Mouse (Mus musculus) cortical plate, adult 2 months (tissue): ENCODE data around the gene Slc7a5.

Experiments used
- CTCF ChIP-seq: fragments of 200-500 bp; IDR thresholded peaks from 2 replicates; pipeline ENCODE4 v1.5.1; 2011; ENCODE audit warnings: mild to moderate bottlenecking, control low read depth, low read length; ENCODE audit not compliant: insufficient read depth; ENCODE audit errors: extremely low read depth
- POLR2A ChIP-seq: fragments of 200-500 bp; IDR thresholded peaks from 2 replicates; pipeline ENCODE4 v1.6.1; 2011; ENCODE audit warnings: mild to moderate bottlenecking, low read length, control low read depth; ENCODE audit not compliant: insufficient read depth; ENCODE audit errors: extremely low read depth

DNA sequence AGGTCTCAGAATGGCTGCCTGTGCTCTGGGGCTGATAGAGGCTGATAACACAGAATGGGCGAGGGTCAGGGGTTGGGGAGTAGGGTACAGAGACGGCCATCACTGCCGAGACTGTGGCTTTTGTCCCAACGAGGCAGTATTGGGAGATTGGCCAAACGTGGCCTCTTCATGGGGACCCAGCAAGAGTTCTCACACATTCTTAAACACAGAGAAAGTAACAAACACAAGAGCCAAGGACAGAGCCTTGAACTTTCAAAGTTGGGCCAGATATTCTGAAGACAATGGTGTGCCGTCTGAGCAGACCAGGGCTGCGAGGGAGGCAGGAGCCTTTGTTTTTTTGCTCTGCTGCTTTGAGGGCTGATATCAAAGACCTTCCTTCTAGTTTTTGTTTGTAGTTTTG is 4.5 kb upstream of the Slc7a5 start:
- TF ChIP-seq CTCF: no peak
- TF ChIP-seq POLR2A: no peak
